Mouse (Mus musculus) spleen, postnatal 10 days (tissue): ENCODE results near the gene Serinc4.

ENCODE experiments used
- DNase-seq, 2 experiments: peaks; one replicate each; pipeline ENCODE4 v3.0.0; 2021 to 2022; ENCODE audit warnings: low spot score in 2 of 2

Gene Serinc4

DNA sequence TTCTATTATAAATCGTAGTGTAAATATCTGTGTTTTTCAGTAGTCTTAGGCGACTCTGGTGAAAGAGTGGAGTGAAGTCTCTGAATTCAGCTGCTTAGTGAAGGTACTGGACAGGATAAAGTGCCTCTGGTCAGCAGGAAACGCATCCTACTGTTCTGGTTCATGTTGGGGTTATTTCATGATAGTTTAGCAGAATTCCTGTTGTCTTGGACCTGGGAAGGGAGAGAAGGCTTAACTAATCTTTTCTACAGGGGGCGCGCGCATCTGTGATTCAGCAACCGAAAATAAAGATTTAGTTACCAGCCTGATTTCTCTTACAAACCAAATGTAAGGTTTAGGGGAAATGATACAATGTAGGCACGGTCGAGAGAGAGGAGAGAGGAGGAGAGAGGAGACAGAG lies 8.4 kb downstream of the Serinc4 start:
- peak in 1 of 2 experiments; percentile 46 for DNase-seq

DNA sequence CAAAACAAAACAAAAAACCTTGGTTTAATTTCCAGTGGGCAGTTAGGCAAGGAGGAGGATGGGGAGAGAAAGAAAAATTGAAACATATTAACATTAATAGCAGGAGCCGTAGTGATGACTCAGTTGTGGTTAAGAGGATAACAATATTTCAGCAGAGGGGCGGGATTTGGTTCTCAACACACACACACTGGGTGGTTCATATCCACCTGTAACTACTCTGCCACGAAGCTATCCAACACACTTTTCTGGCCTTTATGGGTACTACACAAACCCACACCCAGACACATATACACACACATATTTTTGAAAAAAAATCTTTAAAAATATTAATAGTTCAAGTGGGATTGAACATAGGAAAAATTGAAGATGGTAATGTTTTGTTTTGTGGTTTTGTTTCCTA lies 9.6 kb downstream of the Serinc4 start:
- no peak for DNase-seq

DNA sequence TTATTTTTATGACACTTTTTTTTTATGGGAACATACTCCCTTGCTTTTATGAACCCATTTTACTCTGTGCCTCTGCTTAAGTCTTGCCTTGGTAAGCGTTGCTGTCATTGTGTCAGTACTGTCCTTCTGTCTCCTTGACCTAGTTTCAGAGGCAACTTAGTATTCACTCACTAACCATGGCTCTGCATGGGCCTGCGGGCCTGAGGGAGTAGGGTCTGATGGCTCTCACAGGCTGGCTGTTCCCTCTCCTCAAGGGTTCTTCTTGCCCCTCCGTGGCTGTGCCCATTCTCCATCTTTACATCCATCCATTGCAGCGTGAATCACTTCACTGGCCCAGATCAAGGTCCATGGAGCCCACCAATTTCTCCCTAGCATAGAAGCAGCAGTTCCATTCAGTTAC lies 10.1 kb downstream of the Serinc4 start:
- DNase-seq, result no peak

- DNase-seq, result no peak
Observed at GRCm38 (mm10) chr2:121445117-121445516, 11.5 kb downstream of the Serinc4 start.

DNA sequence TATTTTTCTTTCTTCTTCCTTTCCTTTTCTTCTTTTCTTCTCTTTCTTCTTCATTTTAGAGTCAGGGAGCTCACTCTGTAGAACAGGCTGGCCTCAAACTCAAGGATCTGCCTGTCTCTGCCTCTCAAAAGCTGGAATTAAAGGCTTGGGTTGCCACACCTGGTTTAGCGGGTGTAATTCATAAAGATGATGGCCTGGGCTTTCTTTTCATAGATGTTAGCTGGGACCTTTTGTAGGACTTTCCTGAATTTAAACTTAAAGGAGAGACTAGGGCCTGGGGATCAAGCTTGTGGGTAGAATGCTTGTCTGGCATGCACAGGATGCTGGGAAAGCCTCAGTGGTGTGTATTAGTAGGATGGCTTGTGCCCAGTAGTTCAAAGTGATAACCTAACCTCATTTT lies 12.4 kb downstream of the Serinc4 start, which contains the start of gene Ell3:
Gene Ell3 (minus strand): TSS at position 101 of the 400 bp plus-strand sequence.
- DNase-seq, result no peak

DNA sequence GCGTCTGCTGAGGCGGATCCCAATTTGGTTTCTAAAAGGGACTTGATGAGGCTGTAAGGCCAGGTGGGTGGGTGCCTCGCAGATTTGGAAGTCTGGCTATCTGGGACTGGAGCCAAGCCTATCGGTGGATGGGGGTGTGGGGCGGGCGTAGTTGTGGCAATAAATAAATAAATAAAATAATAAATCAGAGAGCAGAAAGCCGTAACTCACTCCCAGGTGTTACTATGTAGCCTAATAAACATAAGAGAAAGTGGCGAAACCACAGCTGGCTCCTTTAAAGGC lies 13.6 kb downstream of the Serinc4 start:
- DNase-seq, result peak in 1 of 2 experiments; percentile 33

GRCm38 (mm10) chr2:121442259-121443067 lies 14.1 kb downstream of the Serinc4 start:
- peak; percentile 76 to 86 for DNase-seq

GRCm38 (mm10) chr2:121441800-121442199 lies 14.8 kb downstream of the Serinc4 start:
- DNase-seq, result peak in 1 of 2 experiments; percentile 75

DNA sequence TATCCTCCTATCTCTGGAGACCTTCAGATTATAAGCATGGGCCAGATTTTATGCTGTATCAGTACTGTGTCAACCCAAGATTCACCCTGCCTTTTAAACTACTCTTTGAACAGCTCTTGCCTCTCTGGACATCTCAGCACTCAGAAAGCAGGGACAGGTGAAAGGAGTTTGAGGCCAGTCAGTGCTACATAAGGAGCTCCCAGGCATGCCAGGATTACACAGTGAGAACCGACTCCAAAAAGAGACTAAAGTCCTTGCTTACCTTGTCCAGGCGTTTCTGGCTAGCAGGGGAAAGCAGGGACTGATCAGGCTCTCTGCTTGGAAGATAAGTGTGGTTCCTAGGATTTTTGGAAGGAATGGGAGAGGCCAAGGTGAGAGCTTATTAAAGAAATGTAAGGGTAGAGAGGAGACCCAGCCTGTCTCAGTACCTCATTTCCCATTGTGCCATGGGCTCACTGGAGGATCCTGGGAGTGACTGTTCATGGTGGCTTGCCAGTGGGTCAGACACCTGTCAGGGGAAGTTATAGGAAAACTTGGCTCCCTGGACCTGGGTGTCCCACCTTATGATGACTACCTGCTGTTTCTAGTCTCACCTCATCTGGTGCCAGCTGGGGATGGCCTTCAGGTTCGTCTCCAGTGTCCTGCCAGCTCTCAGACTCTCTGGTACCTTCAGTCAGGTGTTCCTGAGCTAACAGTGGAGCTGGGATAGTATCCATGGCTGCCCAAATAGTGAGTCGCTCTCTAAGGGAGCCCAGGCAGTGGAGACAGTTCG lies 15.6 kb downstream of the Serinc4 start:
- no peak for DNase-seq

GRCm38 (mm10) chr2:121439746-121440145 lies 16.8 kb downstream of the Serinc4 start:
- no peak for DNase-seq

- DNase-seq, result no peak
Observed at GRCm38 (mm10) chr2:121434854-121435253, 21.7 kb downstream of the Serinc4 start.

GRCm38 (mm10) chr2:121425890-121426289 lies 30.7 kb downstream of the Serinc4 start:
- DNase-seq, result no peak

DNA sequence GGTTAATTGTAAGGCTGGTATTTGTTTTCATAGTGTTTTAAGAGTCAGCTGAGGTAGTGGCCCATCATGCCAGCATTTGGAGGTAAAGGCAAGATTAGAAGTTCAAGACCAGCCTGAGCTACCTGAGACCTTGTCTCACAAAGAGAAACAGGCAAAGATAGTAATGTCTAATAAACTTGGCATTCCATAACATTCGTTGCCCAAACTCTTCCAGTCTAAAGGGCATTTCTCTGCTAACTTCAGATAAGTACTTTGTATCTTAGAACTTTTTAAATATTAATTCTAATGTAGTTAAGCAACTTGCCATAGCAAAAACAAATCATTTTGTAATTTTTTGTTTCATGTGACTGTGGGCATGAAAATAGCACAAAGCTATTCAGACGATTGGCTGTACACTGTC lies 33.4 kb downstream of the Serinc4 start:
- no peak for DNase-seq

DNA sequence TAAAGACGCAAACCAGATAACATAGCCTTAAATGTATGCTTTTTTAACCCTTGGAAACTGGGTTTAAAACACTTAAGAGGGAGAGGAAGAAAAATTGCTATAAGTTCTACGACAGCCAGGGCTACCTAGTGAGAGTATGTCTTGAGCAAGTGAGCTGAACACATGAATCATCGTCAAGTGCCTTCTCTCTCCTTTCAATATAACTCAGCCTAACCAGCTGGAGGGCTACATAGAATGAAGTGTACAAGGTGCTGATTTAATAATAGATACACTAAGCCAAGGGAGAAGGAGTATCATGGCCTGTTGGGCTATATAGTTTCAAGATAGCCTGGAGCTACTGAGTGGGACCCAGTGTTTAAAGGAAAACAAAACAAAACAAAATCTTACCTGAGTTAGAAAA lies 38.1 kb downstream of the Serinc4 start:
- no peak for DNase-seq

DNA sequence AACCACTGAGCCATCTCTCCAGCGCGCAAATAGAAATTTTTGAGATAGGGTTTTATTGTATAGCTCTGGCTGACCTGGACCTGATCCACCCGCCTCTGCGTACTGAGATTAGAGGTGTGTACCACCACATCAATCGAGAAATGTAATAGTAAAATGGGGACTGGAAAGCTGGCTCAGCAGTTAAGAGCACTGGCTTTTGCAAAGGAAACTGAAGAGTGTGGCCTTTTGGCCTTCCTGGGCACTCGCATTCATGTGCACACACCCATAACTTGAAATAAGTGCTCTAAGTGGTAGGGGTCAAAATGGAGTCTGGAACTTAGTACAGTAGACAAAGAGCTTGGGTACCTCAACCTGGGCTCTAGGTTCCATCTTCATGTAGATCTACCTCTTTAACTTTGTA lies 40.2 kb downstream of the Serinc4 start:
- no peak for DNase-seq

DNA sequence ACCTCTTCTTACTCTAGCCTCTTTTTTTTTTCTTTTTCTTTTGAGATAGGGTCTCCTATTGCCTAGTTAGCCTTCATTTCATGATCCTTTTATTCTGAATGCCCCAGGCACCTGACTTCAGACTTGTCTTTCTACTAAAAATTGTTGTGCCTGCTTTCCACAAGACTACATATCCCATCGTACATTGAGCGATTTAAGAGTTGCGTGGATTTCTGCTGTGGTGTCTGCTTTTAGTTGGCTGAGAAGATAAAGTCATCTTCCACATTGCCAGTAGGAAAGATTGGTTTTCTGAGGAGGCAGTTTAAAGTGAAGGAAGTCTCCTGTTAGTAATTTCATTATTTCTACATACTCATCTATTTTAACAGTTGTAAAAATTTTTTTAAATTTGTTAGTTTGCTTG lies 41.0 kb downstream of the Serinc4 start:
- DNase-seq, result no peak

DNA sequence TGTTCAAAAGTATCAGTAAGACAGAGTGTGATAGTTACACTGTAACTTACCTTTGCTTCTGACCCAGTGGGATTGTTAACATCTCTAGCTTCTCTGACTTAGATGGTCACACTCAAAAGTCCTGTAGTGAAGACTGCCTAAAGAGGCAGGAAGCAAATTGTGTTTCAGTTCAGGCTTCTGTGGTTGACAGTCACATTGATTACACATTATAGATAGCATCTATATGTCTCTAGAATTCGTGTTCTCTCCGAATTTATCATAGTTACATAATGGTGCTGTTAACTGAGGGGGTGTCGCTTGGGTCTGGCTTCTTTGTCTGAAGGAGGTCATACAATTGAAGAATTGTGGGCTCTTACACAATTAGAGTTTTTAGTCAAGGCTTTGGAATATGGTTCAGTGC lies 41.5 kb downstream of the Serinc4 start:
- no peak for DNase-seq

DNA sequence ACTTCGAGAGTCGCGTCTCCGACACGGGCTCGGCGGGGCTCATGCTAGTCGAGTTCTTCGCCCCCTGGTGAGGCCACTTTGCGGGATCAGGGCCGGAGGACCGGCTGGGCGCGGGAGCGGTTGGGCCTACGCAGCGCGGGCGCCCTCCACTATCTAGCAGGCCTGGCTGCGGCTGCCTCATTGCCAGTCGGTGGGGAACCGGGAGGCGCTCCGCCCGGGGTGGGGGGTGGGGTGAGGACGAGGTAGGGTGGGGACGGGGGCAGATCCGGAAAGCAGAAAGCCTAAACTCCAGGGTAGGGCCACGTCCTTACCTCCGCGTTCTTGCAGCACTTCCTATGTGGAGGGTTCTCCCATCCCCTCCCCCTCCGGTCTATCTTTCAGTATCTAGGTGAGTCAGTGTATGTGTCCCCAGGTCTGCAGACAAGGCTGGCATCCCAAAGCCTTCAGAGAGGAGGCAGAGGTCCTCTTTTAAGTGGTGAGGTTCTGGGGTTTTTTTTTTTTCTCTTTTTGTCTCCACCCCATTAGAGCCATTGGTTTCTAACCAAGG lies 42.4 kb downstream of the Serinc4 start:
- DNase-seq, result no peak

DNA sequence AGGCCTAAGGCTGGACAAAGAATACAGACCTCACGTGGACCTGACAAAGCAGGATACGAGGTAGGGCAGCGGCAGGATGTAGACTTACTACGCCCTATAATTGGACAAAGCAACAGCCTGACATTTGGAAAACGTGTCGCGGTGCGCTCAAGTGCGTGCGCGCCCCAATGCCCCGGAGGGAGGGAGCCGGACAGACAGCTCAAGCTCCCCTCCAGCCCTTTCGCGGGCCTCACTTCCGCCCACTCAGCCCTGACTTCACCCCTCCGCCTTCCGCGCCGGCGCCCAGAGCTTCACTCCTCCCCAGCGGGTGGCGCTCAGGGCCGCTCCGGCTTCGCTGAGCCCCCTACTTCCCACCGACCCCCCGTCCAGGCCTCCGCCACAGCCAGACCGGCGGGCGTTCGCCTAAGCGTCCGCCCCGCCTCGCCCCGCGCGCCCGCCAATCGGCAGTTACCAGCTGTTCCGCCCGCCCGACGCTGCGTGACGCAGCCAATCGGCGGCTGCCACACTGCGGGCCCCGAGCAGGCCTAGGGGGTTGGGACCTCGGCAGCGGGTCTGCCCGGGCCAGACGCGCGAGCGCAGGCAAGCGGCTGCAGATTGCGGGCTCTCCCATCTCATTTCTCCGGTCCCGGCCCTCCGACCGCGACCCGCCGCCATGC lies 43.1 kb downstream of the Serinc4 start, which contains the start of the genes Pdia3 and Catsper2:
Gene Pdia3 (plus strand): TSS at position 389 of the 656 bp plus-strand sequence.
Gene Catsper2 (minus strand): TSS at position 406 of the 656 bp plus-strand sequence.
- DNase-seq, result peak; percentile 94 to 95

GRCm38 (mm10) chr2:121412843-121413386 lies 43.7 kb downstream of the Serinc4 start:
- peak in 1 of 2 experiments; percentile 36 for DNase-seq

- peak; percentile 57 to 82 for DNase-seq
Observed at GRCm38 (mm10) chr2:121408160-121408559, 48.4 kb downstream of the Serinc4 start.

- no peak for DNase-seq
Observed at GRCm38 (mm10) chr2:121403296-121403695, 53.3 kb downstream of the Serinc4 start.
